Mouse (Mus musculus): ENCODE results near the gene Paox. TPM values are rescaled to one million over a fixed set of nuclear protein-coding genes. Genes with fewer than 3 reads are reported as not detected.

The Paox gene
- total RNA-seq, 1 experiment, result 9.1 TPM

DNA sequence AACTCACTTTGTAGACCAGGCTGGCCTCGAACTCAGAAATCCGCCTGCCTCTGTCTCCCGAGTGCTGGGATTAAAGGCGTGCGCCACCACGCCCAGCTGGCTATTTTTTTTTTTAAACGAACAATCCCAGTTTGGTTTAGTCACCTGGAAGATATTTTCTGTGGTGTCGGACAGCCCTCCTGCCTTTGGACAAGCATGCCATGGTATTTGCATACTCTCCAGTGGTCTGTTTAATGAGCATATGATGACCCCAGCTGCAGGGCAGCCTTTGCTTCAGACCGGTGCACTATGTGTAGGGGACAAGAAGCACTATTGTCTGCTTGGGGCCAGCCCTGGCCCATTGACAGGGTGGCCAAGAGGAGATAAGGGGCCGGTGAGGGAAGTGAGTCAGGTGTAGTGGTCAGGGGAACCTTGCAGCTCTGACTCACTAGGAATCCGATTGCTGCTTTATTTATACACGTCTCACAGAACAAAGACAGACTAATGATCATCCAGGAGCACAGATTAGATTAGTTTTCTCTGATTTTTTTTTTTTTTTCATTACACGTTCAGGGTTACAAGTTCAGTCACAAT lies 5.8 kb downstream of the Paox start:
- H3K36me3 ChIP-seq (ENCODE audit: control insufficient read depth, insufficient read depth, low read length, poor library complexity, severe bottlenecking), result no peaks in the 10 kb centered on the region
- in situ Hi-C loops (cut with MboI; ENCODE audit: low sequenced_read_pairs in 2 of 2, unreplicated experiment in 2 of 2), result no loop called here
- H3K4me1 ChIP-seq (ENCODE audit: control insufficient read depth in 2 of 2, insufficient read depth in 2 of 2, low read length in 2 of 2, poor library complexity in 1 of 2), result peaks cover 1 to 14% of the 10 kb centered on the region in 2 experiments; a peak in 1 of 4 replicates
- no peak for TF ChIP-seq HCFC1 (IDR thresholded peaks at IDR 0.05; ENCODE audit: borderline replicate concordance, insufficient read depth, low read length)
- TF ChIP-seq ZC3H11A (IDR thresholded peaks at IDR 0.05; ENCODE audit: borderline replicate concordance, low read depth, low read length), result no peak
- TF ChIP-seq ZNF384 (IDR thresholded peaks at IDR 0.05; ENCODE audit: low read depth, low read length), result no peak
- no peak for TF ChIP-seq CHD2 (IDR thresholded peaks at IDR 0.05; ENCODE audit: low read depth, low read length)
- TF ChIP-seq MAFK (IDR thresholded peaks at IDR 0.05; ENCODE audit: insufficient read depth, low read depth, low read length), result no peak
- DNase-seq (ENCODE audit: low read depth, low spot score), result no peak
- H3K27ac ChIP-seq (ENCODE audit: insufficient read depth, low read depth, low read length, poor library complexity, severe bottlenecking), result no peak overlapping the region
- no peak overlapping the region for H3K4me3 ChIP-seq (ENCODE audit: insufficient read depth in 1 of 2, low read depth in 1 of 2, low read length in 2 of 2, poor library complexity in 1 of 2, severe bottlenecking in 1 of 2)
- H3K9ac ChIP-seq (ENCODE audit: insufficient read depth, low read depth, low read length, poor library complexity, severe bottlenecking), result no peak overlapping the region
- no peaks in the 10 kb centered on the region for H3K9me3 ChIP-seq (ENCODE audit: control insufficient read depth, insufficient read depth, low read depth, low read length)

DNA sequence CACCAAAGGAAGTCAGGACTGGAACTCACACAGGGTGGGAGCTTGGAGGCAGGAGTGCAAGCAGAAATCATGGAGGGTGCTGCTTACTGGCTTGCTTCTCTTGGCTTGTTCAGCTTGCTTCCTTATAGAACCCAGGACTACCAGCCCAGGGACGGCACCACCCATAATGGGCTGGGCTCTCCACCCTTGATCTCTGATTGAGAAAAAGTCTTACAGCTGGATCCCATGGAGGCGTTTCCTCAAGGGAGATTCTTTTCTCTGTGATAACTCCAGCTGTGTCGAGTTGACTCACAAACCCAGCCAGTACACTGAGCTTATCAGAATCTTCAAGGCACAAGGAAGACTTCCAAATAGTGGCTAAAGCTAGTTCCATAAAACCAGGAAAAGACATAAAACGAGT lies 7.2 kb downstream of the Paox start:
- Histone ChIP-seq H3K4me1 (ENCODE audit: control insufficient read depth in 2 of 2, insufficient read depth in 2 of 2, low read length in 2 of 2, poor library complexity in 1 of 2) (peaks cover 0 to 17% of the 10 kb centered on the region in 2 experiments; a peak in 1 of 4 replicates), H3K9ac (ENCODE audit: insufficient read depth, low read depth, low read length, poor library complexity, severe bottlenecking) (no peak overlapping the region), H3K27ac (ENCODE audit: insufficient read depth, low read depth, low read length, poor library complexity, severe bottlenecking) (no peak overlapping the region), H3K9me3 (ENCODE audit: control insufficient read depth, insufficient read depth, low read depth, low read length) (no peaks in the 10 kb centered on the region), H3K36me3 (ENCODE audit: control insufficient read depth, insufficient read depth, low read length, poor library complexity, severe bottlenecking) (no peaks in the 10 kb centered on the region; the same call in 1 of the 2 replicates), H3K4me3 (ENCODE audit: insufficient read depth in 1 of 2, low read depth in 1 of 2, low read length in 2 of 2, poor library complexity in 1 of 2, severe bottlenecking in 1 of 2) (no peak overlapping the region)
- in situ Hi-C loops (cut with MboI; ENCODE audit: low sequenced_read_pairs in 2 of 2, unreplicated experiment in 2 of 2), result no loop called here
- no peak for DNase-seq (ENCODE audit: low read depth, low spot score)
- no peak for TF ChIP-seq ZC3H11A (IDR thresholded peaks at IDR 0.05; ENCODE audit: borderline replicate concordance, low read depth, low read length)
- TF ChIP-seq ZNF384 (IDR thresholded peaks at IDR 0.05; ENCODE audit: low read depth, low read length), result no peak
- TF ChIP-seq MAFK (IDR thresholded peaks at IDR 0.05; ENCODE audit: insufficient read depth, low read depth, low read length), result no peak
- TF ChIP-seq CHD2 (IDR thresholded peaks at IDR 0.05; ENCODE audit: low read depth, low read length), result no peak
- no peak for TF ChIP-seq HCFC1 (IDR thresholded peaks at IDR 0.05; ENCODE audit: borderline replicate concordance, insufficient read depth, low read length)

DNA sequence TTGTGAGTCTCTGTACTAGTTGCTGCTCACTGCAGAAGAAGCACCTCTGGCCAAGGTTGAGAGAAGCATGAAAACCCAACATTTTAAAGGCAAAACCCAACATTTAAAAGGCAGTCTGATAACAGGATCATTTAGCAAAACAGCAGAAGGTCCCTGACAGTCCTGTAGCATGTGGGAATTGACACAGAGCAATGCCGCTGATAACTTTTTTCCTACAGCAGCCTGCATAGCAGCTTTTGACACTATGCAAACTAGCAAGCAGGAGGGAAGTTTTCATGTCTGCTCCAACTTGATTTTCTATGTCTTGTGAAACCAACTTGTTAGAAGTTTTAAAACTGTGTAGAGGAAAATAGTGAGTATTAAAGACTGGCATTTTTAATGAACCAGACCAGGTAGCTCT lies 8.8 kb downstream of the Paox start:
- DNase-seq (ENCODE audit: low read depth, low spot score), result no peak
- Histone ChIP-seq H3K9me3 (ENCODE audit: control insufficient read depth, insufficient read depth, low read depth, low read length) (no peaks in the 10 kb centered on the region), H3K9ac (ENCODE audit: insufficient read depth, low read depth, low read length, poor library complexity, severe bottlenecking) (no peak overlapping the region), H3K27ac (ENCODE audit: insufficient read depth, low read depth, low read length, poor library complexity, severe bottlenecking) (no peak overlapping the region), H3K36me3 (ENCODE audit: control insufficient read depth, insufficient read depth, low read length, poor library complexity, severe bottlenecking) (no peaks in the 10 kb centered on the region; the same call in 1 of the 2 replicates), H3K4me1 (ENCODE audit: control insufficient read depth in 2 of 2, insufficient read depth in 2 of 2, low read length in 2 of 2, poor library complexity in 1 of 2) (peaks cover 0 to 17% of the 10 kb centered on the region in 2 experiments; a peak in 1 of 4 replicates), H3K4me3 (ENCODE audit: insufficient read depth in 1 of 2, low read depth in 1 of 2, low read length in 2 of 2, poor library complexity in 1 of 2, severe bottlenecking in 1 of 2) (no peak overlapping the region)
- in situ Hi-C loops (cut with MboI; ENCODE audit: low sequenced_read_pairs in 2 of 2, unreplicated experiment in 2 of 2), result no loop called here
- TF ChIP-seq ZNF384 (IDR thresholded peaks at IDR 0.05; ENCODE audit: low read depth, low read length) (no peak), ZC3H11A (IDR thresholded peaks at IDR 0.05; ENCODE audit: borderline replicate concordance, low read depth, low read length) (no peak), MAFK (IDR thresholded peaks at IDR 0.05; ENCODE audit: insufficient read depth, low read depth, low read length) (no peak), HCFC1 (IDR thresholded peaks at IDR 0.05; ENCODE audit: borderline replicate concordance, insufficient read depth, low read length) (no peak), CHD2 (IDR thresholded peaks at IDR 0.05; ENCODE audit: low read depth, low read length) (no peak)

DNA sequence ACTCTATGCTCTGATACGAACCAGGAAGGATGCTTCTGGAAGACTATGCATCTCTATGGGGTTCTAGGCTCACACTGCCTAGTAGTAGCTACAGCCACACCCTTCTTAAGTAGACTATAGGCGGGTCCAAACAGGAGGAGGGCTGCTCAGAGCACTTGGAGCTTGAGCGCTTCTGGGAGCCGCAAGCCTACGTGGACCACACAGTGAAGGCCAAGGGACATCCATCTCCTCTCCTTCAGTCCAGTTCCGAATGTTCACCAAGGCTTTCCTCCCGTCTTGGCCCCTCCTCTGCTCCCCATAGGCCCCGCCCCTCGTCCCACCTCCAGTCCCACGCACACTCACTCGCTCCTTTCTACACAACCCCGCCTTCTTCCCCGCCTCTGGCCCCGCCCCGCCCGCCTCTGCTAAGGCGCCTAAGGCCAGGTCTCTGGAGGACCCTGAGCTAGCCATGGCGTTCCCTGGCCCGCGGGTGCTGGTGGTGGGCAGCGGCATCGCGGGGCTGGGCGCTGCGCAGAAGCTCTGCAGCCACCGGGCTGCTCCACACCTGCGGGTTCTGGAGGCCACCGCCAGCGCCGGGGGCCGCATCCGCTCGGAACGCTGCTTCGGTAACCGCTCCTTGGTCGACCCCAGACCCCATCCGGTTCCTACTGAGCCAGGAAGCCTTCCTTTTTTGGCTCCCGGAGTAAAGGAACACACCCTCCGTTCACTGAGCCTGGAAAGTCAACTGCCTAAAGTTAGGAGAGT lies 9.9 kb downstream of the Paox start:
- H3K36me3 ChIP-seq (ENCODE audit: control insufficient read depth, insufficient read depth, low read length, poor library complexity, severe bottlenecking), result peaks cover 1% of the 10 kb centered on the region; the same call in 1 of the 2 replicates
- no peaks in the 10 kb centered on the region for H3K9me3 ChIP-seq (ENCODE audit: control insufficient read depth, insufficient read depth, low read depth, low read length)
- in situ Hi-C loops (cut with MboI; ENCODE audit: low sequenced_read_pairs in 2 of 2, unreplicated experiment in 2 of 2), result no loop called here
- peak; percentile 92 for DNase-seq (ENCODE audit: low read depth, low spot score)
- peak overlapping the region; percentile 85 to 90 for H3K4me3 ChIP-seq (ENCODE audit: insufficient read depth in 1 of 2, low read depth in 1 of 2, low read length in 2 of 2, poor library complexity in 1 of 2, severe bottlenecking in 1 of 2)
- TF ChIP-seq MAFK (IDR thresholded peaks at IDR 0.05; ENCODE audit: insufficient read depth, low read depth, low read length), result no peak
- TF ChIP-seq ZC3H11A (IDR thresholded peaks at IDR 0.05; ENCODE audit: borderline replicate concordance, low read depth, low read length), result no peak
- no peak for TF ChIP-seq ZNF384 (IDR thresholded peaks at IDR 0.05; ENCODE audit: low read depth, low read length)
- TF ChIP-seq CHD2 (IDR thresholded peaks at IDR 0.05; ENCODE audit: low read depth, low read length), result no peak
- TF ChIP-seq HCFC1 (IDR thresholded peaks at IDR 0.05; ENCODE audit: borderline replicate concordance, insufficient read depth, low read length), result no peak
- peak overlapping the region; percentile 88 for H3K9ac ChIP-seq (ENCODE audit: insufficient read depth, low read depth, low read length, poor library complexity, severe bottlenecking)
- H3K27ac ChIP-seq (ENCODE audit: insufficient read depth, low read depth, low read length, poor library complexity, severe bottlenecking), result no peak overlapping the region
- peaks cover 0 to 17% of the 10 kb centered on the region in 2 experiments; a peak in 1 of 4 replicates for H3K4me1 ChIP-seq (ENCODE audit: control insufficient read depth in 2 of 2, insufficient read depth in 2 of 2, low read length in 2 of 2, poor library complexity in 1 of 2)
